Mouse (Mus musculus) ES-Bruce4 (cell line): ENCODE measurements around the gene Hopx.

Source experiments
- CTCF ChIP-seq: IDR thresholded peaks from one replicate; pipeline ENCODE4 v1.8.1; 2011; ENCODE audit warnings: low read depth, low read length
- EP300 ChIP-seq: IDR thresholded peaks from 2 replicates; pipeline ENCODE4 v1.6.1; 2011; ENCODE audit warnings: low read depth, low read length; ENCODE audit not compliant: insufficient read depth

DNA sequence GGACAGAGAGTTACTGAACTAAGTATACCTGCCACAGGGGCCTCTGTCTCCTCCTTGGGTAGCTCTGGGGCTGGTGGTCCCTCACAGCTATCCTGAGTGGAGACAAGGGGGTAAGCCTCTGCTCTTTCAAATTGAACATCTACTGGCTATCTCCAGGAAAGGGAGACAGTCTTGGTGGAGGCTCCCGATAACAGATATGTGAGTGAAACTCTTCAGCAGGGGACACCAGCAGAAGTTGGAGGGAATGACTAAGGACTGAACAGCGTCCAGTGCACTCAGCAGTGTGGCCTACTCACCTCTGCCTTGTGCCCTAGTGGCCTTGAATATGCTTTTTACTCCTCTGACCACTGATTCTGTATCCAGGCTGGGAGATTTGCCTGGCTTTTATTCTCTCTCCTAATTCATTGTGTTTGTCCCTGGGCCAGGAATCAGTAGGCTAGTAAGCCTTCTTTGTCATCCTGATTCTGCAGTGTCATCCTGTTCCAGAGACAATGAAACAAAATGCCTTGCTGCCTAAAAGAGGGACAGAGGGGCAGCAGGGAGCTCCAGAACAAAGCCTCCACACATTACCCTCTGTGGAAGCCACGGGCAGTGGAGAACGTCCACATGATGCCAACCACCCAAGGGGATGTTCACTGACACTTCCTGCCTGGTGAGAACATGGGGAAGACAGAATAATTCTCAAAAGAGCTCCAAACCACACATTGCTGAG is 31.7 kb upstream of the Hopx start:
- TF ChIP-seq EP300 (0 out of 2 replicates have a peak, but pooled peaks have one; percentile 15), CTCF (no peak)
